Mouse (Mus musculus): ENCODE data around the gene Rab3b.

GRCm38 (mm10) chr4:108913180-108913579 is 34.3 kb downstream of the Rab3b start:
- TF ChIP-seq CTCF (IDR thresholded peaks at IDR 0.05; ENCODE audit: low read depth) (no peak), EP300 (IDR thresholded peaks at IDR 0.05; ENCODE audit: low read depth) (no peak)

Measured in heart, postnatal 0 days (tissue).